In the genomic region with DNA sequence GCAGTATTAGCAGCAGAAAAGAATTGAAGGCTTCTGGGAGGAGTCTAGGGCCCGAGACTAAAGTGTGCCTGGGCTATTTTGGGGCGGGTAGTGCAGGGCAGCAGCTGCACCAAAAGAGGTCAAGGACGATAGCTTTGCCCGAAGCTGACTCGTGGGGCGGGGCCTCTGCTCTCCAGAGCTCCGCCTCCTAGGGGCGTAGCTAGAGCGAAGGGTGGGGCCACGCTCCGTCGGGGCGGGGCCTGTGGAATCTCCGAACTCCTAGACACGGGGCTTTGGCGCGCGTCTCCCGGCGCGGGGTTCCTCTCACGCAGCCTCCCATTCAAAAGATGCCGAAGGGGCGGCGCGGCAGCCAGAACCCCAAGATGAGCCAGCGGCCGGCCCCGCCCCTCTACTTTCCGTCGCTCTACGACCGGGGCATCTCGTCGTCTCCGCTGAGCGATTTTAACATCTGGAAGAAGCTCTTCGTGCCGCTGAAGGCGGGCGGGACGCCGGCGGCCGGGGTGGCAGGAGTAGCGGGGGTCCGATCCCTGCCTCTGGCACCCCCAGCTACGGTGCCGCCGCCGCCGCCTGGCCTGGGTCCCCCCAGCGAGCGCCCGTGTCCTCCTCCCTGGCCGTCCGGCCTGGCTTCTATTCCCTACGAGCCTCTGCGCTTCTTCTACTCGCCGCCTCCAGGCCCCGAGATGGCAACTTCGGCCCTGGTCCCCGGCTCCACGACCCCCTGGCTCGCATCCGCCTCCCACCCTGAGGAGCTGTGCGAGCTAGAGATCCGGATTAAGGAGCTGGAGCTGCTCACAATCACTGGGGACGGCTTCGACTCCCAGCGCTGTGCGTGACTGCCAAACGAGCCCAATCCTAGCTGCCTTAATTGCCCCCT, we compare ENCODE assay signal across 8 mouse cellular contexts. TPM values are rescaled to one million over a fixed set of nuclear protein-coding genes. Genes with fewer than 3 reads are reported as not detected.
A peak's percentile ranks its signal among the peaks of the same experiment; 100 is the strongest.
DNase-seq lines count a peak whose midpoint lies in the region; ATAC-seq lines count a peak whose summit lies in the region.

Gene A930018P22Rik (plus strand): TSS at position 265 of the 874 bp plus-strand sequence.

- peaks cover 11% of the 10 kb centered on the region for H3K4me1 ChIP-seq in hindbrain, embryonic 15.5 days (replicated peaks)

- ATAC-seq in hindbrain, embryonic 15.5 days (ENCODE audit: low FRiP score, low read depth) = peak; percentile 96

- H3K9ac ChIP-seq in hindbrain, embryonic 15.5 days = peak within 1 kb of the TSS; percentile 68

- 0 out of 2 replicates have a peak, but pooled peaks cover 11% of the 10 kb centered on the region for H3K27me3 ChIP-seq in hindbrain, embryonic 15.5 days

- peak within 1 kb of the TSS; percentile 66 for H3K4me3 ChIP-seq in hindbrain, embryonic 15.5 days

- peak within 1 kb of the TSS; percentile 69 for H3K27ac ChIP-seq in hindbrain, embryonic 15.5 days (replicated peaks)

- DNase-seq in WW6 (ENCODE audit: low read depth, low spot score) = peak; percentile 92
- peak; percentile 79 to 86 for DNase-seq in cerebellum, postnatal 36 days
- DNase-seq in frontal cortex, postnatal 36 days (ENCODE audit: low spot score in 2 of 2) = peak; percentile 81 to 89
- peak; percentile 84 to 87 for DNase-seq in layer of hippocampus, postnatal 36 days
- peak; percentile 89 for DNase-seq in lung, postnatal 25 days (ENCODE audit: low spot score)
- DNase-seq in retina, adult 2 months (ENCODE audit: low read depth, low spot score) = peak; percentile 94
- DNase-seq in thymus, postnatal 25 days = peak; percentile 87

- peak within 1 kb of the TSS; percentile 98 for H3K4me2 ChIP-seq in hindbrain, embryonic 15.5 days

- no peaks in the 10 kb centered on the region for H3K9me3 ChIP-seq in hindbrain, embryonic 15.5 days

- under 1% methylated on average over 74 of the region's 74 CpGs for WGBS in hindbrain, embryonic 15.5 days

- no peaks in the 10 kb centered on the region for H3K36me3 ChIP-seq in hindbrain, embryonic 15.5 days

RNA-seq across cellular contexts. Expression of gene A930018P22Rik, which starts in this region (rescaled TPM):
- not detected in 2 replicates for polyA plus RNA-seq in hindbrain, embryonic 15.5 days (2015; fragmentation: Nextera tagmentation; extraction: Ambion mirVana)
- total RNA-seq in layer of hippocampus, postnatal 36 days (2021) = not detected

Comparison
In these comparisons a context has a peak if more than half of its experiments do, and no peak if none do; other contexts are left out.
1. Peak in every context shown above with its lines: DNase-seq, ATAC-seq, H3K4me3 ChIP-seq and H3K27ac ChIP-seq.
2. Peak in ATAC-seq, H3K4me3 ChIP-seq, H3K27ac ChIP-seq, H3K9ac ChIP-seq and H3K4me2 ChIP-seq in hindbrain, embryonic 15.5 days; RNA of the gene not detected or under 1 TPM.
3. Peak in DNase-seq in layer of hippocampus, postnatal 36 days; RNA of the gene not detected or under 1 TPM.